Mouse (Mus musculus) activated CD4-positive, CD25-positive, alpha-beta regulatory T cell, adult 4 months (primary cell): ENCODE results near the gene Otulinl. TPM values are rescaled to one million over a fixed set of nuclear protein-coding genes. Genes with fewer than 3 reads are reported as not detected.
"Not testable (repeated sequence)": the region's sequence is repeated elsewhere in the genome, so short reads cannot be mapped to it uniquely, and the experiment has no call there.

ENCODE experiments used
- ATAC-seq: one replicate; pipeline ENCODE4 v1.8.0; 2017
- polyA plus RNA-seq, 2 experiments: library from polyadenylated mRNA; unstranded; fragments of 100-300 nt; shearing (Covaris generic); gene quantifications; one replicate each; pipeline ENCODE4 v1.2.1; 2017

Otulinl gene
- 100 to 1,000 TPM; 160 to 175 TPM for polyA plus RNA-seq

DNA sequence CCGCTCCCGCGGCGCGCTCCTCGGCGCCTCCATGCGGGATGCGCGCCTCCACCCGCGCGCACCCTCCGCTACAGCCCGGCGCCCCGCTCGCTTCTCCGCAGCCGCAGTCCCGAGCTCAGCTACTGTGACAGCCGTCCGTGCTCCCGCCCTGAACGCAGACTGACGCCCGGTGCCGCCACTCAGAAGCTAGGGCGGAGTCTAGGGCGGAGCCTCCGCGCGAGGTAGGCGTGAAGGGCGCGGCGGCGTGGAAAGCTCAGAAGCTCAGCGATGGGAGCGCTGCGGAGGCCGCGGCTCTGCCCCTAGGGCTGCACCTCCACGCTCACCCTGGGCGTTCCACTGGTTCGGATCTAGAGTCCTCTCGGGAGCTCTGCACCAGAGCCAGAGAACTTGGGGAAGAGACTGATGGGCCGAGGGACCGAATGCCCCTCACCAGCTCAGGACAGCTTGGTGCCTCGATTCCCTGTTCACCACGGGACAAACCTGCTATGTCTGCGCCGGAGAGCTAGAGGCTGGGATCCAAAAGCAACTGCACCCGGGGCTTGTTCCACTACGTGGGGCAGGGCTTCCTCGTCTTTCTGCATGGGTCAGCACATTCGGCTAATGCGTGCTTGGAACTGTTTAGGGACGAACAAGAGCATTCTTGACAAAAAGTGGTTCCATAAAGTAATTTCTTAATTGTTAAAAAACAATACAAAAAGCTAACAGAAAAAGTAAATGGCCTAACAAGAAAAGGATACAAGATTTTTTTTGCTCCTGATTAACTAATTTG, at the start of gene Otulinl:
Gene Otulinl (minus strand): TSS at position 161 of the 769 bp plus-strand sequence.
- ATAC-seq, result peak; percentile 96

DNA sequence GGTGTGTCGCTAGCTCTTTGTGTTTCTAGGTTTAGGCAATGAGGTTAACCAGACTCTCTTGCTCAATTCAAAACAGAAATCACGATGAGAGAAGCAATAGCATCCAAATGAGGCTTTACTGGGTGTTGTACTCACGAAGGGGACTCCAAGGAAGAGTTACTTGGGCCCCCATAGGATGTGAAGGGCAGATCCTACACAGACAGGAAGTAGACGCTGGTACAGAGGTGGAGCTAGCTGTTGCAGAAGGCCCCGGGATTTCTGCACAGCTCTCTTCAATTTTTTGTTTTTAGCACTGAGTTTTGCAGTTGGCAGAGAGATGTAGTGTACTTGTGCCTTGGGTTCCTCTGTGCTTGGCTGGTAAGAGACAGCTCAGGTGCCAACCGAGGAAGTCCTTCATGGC, 44.8 kb upstream of the Otulinl start:
- peak; percentile 47 for ATAC-seq

DNA sequence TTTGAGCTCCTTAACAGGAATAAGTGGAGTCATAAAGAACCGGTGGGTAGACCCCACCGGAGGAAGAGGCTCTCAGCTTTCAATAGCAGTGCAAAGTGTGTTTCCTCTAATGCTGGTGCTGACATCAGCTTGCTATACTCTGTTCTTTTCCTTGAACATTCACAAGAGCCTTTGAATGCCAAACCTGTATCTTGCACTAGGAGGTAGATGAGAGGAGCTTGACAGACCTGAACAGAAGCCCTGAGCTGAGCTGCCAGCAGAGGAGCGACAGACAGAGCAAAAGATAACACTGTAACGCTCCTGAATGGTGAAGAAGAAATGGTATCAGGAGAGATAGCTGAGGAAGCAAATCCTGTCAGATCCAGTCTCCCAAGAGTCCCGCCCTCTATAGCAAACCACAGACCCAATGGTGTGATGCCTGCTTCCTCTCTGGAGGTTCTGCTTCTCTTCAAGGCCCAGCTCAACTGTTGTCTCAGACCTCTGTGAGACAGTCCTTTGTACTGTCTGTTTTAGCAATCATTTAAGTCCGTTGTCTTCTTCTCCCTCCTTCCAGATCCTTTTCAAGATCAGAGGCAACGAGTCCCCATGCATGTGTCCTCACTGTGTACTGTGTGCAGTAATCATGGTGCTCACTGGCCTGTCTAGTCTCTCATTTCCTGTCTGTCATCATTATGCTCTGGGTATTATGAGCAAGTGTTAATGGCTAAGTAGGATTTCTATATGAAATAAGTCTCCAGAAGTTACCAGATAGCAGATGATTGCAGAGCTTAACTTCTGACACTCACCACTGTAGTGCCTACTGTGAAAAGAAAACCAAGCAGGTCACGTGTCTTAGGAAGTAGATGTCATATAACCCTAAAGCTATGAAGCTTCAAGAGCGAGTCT, 43.7 kb upstream of the Otulinl start:
- ATAC-seq, result peak; percentile 31

DNA sequence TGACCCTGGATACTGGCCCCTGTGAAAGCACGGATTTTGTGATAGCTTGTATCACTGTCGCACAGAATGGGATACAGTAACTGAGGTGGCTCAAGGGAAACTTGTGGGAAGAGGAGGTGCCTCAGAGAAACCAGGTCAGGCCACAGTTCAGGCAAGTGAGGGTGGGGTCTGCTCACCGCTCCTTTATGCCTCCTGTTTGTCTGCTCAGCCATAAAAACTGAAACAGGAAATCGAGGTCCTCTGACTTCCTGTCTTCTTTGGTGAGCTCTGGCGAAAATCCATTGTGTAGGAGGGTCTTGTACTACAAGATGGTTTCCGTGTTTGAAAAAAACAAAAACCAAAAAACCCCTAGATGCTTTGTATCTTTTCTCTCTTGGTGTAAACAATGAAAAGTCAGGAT, 42.9 kb upstream of the Otulinl start:
- ATAC-seq, result peak; percentile 74

DNA sequence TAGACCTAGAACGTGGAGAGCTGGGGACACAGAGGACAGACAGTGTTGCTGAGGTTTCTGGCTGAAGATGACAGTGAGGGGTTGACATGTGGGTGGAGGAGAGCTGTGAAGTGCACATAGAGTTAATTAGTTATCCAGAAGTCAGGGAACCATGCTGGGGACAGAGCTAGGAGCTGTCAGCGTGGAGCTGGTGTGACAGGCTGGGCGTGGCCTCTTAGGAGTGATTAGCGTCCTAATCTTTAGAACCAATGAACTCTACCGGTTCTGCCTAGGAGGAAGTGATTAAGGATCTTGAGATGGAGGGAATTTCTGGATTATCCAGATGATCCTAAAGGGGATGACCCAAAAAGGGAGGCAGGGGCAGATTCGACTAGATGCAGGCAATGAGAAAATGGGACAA, 42.4 kb upstream of the Otulinl start:
- no peak for ATAC-seq

DNA sequence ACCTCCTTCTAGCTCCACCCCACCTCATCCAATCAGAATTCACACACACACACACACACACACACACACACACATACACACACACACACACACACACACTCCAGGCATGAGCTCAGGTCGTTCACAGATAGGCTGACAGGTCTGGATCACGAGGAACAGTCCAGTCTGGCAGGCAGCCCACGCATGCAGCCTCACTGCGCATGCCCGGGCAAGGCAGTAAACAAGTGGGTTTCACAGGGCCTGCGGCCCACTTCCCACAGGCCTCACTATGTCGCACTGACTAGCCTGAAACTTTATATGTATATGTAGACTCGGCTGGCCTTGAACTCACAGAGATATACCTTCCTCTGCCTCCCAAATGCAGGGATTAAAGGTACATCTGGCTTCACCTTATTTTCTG, 38.9 kb upstream of the Otulinl start:
- not testable (repeated sequence) for ATAC-seq

DNA sequence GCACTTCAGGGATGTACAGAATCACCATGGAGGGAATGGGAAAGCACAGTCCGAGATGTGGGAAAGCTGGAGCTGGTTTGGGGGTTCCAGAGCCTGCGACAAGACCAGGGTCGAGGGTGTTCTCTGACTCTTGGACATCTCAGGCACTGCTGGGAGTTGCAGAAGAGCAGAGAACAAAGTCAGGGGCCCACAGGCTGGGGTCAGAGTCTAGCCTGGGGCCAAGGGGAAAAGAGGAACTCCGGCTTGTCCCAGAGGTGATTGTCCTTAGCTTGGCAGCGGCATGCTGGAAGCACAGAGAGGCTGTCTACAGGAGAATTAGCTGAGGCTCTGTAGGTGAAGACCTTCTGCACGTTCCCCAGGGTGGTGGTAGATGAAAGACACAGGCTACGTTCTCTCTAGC, 37.3 kb upstream of the Otulinl start:
- no peak for ATAC-seq

DNA sequence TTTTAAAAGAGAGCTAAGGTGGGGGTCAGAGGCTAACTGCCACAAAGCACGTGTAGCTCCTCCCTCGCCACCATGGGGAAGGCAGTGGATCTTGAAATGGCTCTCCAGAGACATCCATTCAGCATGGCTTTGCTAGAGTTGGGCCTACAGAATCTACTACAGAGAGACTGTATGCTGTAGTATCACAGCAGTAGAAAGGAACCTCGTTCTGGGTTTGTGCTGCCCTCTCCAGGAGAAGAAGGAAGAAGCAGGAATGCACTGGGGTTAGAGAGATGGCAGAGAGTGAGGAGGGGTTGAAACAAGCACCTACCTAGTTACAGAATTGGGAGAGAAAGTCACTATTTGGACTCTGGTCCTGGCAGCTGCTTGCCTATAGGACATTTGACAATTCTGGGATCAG, 34.0 kb upstream of the Otulinl start:
- peak; percentile 99 for ATAC-seq

DNA sequence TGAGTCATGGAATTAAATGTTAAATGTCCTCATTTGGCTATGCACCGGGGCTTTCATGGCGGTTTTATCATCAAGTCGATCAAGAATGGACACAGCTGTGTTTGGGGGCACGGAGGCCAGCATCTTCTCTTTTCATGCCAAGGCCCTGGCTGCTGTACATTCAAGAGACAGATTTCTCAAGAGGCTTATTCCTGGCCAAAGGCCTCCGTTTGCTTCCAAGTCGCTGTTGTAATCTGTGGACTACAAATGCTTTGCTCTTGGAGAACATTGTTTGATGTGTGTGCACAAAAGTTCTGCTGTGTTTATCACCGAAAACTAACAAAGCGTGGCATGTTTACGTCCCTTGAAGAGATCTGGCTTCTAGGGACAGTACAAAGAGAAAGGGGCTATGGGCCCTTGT, 29.3 kb upstream of the Otulinl start:
- ATAC-seq, result no peak

DNA sequence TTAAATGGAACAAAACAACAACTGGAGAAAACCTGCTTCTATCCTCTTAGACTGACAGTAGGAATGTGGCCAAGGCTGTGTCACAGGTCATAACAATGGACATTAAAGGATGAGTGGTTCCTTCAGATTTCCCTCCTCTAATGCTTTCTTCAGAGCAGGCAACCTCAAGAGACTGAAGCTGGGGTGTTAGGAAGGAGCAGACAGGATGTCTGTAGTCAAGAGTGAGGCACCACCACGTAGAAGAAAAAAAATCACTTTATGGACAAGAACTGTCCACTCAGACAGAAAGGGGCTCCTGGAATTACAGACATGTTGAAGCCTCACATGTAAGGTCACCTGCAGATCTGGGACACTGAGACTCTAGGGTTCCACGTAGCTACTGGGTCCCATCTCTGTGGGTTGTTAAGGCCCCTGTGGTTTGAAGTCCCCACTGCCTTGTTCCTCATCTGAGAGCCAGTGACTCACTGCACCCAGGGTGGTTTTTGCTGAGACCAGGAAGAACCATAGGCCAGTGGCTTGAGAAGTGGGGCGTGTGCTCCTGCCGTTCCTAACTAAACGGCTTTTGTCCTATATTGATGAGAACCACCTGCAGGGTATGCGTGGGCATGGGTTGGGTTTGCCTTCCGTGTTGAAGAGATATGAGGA, 27.7 kb upstream of the Otulinl start:
- ATAC-seq, result no peak

DNA sequence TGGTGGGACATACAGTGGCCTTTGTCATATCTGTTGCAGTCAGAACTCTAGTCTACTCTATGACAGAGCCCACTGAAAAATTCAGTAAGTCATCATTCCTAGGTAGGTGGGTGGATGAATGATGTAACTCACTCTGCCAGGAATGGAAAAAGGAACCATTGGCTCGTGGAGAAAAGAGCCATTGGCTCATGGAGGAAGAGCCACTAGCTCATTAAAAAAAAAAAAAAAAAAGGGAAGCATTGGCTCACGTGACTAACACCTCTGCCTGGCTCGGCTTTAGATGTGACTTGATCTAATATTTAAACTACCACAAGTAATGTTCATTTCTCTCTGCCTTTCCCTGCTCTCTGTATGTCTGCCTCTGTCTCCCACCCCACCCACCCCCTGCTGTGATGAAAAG, 27.1 kb upstream of the Otulinl start:
- ATAC-seq, result no peak

DNA sequence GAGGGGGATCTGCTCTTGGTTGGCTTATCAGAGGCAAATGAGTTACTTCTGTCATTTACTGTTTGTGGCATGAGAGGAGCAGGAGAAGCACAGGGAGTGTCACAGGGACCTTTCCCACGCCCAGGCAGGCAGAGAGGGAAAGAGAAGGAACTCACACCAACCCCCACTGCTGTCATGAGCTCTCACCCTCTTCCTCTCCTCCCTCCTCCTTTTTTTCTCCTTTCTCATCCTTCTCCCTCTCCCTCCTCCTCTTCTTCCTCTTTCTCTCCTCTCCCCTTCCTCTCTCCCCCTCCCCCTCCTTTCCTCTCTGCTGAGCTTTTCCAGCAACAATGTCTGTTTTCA, 21.6 kb upstream of the Otulinl start:
- no peak for ATAC-seq

DNA sequence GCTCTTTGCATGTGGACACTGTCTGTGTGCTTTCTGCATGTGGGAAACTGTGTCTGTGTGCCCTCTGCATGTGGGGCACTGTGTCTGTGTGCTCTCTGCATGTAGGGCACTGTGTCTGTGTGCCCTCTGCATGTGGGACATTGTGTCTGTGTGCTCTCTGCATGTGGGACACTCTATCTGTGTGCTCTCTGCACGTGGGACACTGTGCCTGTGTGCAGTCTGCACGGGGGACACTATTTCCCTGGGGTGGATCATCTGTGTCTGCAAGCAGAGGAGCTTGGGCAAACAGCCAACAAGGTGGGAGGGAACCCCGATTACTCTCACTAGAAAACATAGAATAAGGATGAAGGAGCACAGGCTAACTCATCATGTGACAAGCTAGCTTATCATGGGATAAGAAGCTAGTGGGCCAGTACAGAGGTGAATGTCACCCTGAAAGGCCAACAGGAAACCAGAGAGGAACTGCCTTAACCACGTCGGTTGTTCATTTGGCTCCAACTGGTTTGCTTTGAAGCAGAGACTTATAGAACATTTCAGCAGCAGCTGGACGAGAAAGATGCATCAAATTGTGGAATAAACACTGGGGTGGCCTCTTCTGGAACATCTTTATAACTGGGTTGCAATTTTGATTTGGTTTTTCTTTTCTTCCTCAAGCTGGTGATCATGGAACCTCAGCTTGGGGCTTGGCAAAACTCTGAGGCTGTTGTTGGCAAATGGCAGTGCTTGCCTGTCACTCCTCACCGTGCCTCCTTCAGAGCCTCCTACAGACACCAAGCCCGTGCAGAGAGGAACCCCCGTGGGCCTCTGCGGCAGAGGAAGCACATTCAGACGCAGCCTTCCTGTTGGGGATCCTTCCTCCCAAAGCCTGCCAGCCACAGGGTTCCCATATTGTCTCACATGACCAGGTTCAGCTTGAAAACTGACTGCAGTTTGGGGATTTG, 20.9 kb upstream of the Otulinl start:
- ATAC-seq, result peak; percentile 81

DNA sequence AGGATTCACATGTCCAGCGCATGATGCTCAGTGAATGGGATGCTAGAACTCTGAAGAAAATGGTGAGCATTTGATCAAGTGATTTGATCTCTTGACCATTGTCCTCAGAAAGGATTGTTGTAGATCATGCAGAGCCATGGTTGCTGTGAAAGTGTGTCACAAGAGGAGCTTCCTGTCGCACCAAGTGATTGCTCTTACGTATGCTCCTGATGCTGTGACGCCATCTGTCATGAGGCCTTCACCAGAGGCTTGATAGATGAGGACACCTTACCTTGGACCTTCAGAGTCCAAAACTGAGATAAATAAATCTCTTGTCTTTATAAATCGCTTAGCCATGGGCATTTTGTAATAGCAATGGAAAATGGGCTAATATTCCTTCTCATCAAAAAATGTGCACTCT, 16.3 kb upstream of the Otulinl start:
- ATAC-seq, result no peak

DNA sequence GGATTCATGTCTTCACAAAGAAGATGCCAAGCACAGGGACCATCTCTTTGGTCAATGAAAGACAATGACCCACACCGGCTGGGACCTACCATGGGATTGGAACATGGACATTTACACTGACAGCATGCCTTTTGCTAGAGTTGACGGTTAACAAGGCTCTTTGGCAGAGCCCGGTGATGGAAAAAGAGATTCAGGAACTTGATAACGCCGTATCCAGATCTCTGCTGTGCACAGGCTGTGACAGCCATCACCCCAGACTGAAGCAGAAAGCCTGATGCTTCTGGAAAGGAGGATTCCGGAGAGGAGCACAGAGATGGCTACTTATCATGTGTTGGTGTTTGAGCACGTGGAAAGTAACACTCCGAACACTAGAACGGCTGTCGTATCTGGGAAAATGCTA, 11.9 kb upstream of the Otulinl start:
- no peak for ATAC-seq

DNA sequence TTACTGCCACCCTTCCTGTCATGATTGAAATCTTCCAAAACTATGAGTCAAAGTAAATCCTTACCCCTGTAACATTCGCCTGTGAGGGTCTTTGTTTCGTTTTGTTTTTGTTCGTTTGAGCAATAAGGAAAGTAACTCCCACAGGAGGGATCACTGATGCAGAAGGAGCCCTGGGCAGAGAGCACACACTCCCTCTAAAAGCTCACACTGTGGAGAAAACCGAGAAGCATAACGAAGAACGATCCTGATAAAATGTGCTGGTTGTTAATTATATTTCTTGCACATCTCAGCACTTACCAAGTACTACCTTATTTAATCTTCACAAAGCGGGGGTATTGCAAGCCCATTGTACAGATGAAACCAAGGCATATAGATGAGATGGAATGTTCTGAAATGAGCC, 10.8 kb upstream of the Otulinl start:
- no peak for ATAC-seq

DNA sequence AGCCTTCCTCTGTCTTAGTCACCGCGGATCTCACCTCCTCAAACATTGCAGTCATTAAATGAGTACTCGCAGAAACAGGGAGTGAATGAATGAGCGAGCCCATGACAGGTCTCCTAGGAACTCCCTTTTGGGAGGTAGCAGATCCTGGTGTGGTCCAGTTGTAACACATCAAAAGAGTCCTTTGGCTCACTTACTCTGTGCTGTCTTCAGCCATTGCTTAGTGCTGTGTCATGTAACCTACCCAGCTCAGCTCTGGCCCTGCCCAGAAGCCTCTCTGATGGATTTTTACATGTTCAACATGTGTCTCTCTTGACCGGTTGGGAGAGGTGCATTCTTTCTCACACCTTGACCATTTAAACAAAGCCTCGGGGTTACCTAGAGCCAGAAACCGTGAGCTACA, 9.8 kb upstream of the Otulinl start:
- ATAC-seq, result no peak

DNA sequence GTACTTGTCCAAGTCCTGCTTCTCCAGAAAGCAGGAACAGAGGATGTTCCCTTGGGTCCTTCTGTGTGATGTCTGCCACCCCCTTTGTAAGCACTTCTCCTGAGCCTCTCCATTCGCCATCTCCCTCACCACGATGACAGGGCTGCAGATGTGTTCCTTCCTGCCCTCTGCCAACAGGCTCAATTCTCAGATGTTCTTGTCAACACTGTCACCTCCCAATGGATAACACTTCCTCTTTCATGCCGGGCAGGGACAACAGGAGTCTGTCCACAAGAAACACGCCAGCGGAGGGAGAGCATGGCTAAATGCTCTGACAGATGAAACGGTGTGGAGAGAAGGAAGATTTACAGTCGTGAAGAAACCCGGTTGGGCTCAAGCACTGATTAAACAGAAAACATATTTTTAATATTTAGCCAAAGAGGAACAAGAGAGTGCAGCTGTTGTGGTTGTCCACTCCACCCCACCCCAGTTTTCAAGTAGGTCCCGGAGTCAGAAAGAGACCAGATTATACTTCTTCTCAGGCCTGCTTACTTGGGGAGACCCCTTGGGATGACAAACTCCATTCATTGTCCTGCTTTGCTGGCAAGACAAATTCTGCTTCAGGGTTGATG, 6.8 kb upstream of the Otulinl start:
- no peak for ATAC-seq

DNA sequence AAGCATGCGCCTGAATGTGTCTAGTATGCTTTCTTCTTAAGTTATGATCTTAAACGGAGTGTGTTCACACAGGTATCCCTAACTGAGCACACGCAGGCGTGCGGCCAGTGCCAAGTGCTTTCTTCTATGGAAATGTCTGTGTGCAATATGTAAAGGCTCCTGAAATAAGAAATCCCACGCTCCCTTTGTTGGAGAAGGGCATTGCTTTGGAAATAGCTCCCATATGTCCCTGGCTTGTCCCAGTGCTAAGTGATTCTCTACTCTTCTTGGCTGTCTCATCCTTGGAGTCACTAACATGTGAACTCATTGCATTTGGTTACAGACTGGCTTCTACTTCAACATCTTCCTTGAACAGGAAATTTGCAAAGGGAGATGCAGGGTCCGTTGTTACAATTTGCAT, 3.4 kb upstream of the Otulinl start:
- ATAC-seq, result no peak

DNA sequence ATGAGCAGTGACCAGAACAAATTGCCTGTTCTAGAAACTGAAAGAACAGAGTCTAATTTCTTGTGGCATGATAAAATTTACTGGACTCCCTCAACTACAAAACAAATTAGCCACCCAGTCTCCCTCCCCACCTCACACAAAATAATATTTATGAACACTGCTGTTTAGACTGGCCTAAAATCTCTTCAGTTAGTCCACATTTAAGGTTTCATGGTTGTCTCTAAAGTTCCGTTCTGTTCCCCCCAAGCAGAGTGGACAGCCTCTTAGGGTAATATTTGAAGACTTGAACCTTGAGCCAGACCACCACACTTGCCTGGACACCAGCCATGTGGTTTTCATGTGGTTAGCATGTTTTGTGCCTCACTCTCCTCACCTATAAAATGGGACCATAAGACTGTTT, 1.8 kb upstream of the Otulinl start:
- no peak for ATAC-seq

DNA sequence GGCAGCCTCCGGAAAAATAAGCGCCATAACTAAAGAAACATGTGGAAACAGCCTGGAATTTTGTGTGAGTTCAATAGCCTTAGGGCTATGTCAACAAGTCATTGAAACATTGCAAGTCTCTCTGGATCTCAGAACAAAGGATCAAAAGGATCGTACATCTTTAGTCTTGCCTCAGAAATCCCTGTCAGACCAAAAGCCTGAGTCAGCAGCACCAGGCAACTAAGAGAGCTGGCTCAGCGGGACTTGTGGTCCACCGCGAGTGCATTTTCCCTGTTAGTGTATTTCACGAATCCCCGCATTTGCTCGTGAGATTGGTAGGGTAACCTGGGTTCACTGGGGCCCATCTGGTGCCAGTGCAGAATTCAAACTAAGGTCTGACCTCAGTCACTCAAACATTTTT, 1.2 kb upstream of the Otulinl start:
- ATAC-seq, result no peak

DNA sequence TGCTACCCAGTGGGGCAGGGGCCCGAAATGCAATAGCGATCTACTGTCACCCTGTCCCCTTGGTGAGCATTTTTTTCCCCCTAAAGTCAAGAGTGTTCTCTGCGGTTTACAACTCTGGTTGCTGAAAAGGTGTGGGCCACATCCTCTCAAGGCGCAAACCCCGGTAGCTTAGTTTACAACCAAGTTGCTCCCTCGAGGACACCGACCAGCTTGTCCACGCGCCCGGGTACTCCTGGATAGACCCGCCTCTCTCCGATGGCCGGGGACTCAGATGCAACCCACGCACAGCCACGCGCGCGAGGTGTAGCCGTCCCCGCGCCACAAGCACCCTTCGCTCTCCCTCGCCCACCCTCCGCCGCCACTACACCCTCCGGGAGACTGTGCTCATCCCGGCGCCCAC, 382 bp downstream of the Otulinl start:
- ATAC-seq, result peak; percentile 64
